Mouse (Mus musculus): ENCODE data around the gene Epor. TPM values are rescaled to one million over a fixed set of nuclear protein-coding genes. Genes with fewer than 3 reads are reported as not detected.

Gene Epor
- polyA plus RNA-seq (2014; fragmentation: Illumina TruSeq; extraction: RNeasy Lipid Tissue Mini Kit (QIAGEN cat#74804); ENCODE audit: low read depth, low replicate concordance), result not detected

DNA sequence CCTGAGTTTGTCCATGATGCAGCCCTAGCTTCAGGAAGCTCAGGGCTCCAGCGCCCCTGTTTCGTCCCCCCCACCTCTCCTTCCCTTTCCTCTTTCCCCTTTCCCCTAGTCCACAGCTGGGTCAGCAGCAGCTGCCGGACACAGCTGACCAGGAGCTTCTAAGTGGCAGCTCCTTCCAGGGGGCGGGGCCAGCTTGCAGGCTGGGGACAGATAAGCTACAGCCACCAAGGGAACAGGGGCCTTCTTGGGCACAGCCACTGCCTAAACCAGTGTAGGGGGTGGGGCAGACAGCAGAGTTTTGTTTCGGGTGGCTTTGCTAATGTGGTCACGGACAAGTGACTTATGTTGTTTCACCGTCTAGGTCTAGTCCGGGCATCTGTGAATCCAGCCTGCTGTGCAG lies at the start of gene Epor:
Gene Epor (minus strand): TSS at position 90 of the 400 bp plus-strand sequence.

DNA sequence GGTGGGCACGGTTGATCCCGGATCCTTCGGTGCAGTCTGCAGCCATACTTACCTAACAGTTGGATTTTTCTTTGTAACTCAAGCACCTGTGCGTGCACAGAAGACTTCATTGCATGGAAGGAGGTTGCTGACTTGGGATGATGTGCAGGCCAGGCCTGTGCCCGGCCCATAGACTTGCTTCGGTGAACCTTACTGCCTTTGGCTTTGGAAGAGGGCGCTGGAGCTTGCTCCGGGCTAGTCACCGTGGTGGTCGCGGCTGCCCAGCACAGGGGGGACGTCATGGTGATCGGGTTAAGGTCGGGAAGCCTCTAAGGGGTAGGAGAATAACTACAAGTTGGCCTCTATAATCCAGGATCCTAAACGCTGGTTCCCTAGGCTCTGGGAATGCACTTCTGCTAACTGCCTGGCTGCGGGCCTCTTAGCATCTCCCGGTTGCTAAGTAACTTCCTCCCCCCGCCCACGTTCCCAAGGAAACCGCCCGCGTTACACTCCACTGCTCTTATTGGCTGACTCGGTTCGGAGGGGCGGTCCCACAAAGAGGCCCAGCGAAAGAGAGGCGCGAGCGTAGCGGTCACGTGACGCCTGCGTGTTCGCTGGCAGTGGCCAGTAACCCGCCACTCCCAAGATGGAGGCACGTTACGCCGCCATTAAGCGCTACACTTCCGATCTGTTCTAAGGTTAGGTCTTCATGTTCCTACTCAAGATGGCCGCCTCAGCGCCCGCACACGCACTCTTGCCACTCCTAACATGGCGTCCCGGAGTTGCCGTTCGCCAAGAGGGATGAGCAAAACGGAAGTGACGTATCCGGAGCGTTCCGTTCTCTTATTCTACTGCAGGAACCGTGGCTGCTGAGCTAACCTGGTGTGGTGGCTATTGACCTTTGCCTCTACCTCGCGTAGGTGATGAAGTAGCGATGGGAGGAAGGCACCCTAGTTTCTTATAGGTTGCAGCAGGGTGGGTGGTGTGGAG lies 39.2 kb upstream of the Epor start, which contains the start of the genes Ccdc151 and Prkcsh:
Gene Ccdc151 (minus strand): TSS at position 441 of the 969 bp plus-strand sequence.
Gene Prkcsh (plus strand): TSS at position 613 of the 969 bp plus-strand sequence.

DNA sequence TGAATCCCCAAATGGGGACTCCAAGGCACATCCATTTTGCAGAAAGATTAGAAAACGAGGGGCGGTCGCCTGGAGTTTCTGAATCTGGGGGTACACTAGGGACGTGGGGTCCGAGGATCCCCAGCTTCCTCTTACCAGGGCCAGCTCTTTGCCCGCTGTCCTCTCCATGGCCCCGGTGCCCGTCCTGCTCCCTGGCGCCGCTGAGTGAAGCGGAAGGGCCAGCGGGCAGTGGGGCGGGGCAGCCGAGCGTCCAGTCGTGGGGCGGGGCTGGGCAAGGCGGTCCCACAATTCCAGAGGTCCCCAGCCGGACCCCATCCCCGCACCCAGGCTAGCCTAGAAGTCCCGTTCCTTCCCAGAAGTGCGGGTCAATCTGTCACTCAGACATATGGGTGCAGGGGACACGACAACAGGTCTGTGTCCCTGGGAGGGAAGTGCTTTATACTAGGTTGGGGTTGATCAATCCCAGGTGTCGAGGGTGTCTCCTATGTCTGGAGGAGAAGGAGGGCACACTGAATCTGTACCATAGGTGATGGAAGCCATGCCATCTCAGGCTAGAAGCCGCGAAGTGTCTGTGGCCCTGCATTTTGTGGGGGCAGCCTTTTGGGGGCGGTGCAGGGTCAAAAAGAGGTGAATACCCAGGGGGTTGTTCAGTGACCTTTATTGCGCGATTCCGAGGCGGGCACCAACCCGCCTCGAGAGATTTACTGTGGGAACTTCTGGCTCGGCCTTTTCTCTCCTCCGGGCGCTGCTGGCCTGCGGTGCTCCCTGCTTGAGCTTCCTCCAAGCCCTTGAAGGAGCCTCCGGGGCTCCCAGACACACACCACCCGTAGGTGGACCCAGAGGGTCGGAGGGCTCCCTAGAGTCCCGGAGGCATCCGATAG lies 26.2 kb upstream of the Epor start, which contains the start of gene Rgl3:
Gene Rgl3 (minus strand): TSS at position 217 of the 881 bp plus-strand sequence.

DNA sequence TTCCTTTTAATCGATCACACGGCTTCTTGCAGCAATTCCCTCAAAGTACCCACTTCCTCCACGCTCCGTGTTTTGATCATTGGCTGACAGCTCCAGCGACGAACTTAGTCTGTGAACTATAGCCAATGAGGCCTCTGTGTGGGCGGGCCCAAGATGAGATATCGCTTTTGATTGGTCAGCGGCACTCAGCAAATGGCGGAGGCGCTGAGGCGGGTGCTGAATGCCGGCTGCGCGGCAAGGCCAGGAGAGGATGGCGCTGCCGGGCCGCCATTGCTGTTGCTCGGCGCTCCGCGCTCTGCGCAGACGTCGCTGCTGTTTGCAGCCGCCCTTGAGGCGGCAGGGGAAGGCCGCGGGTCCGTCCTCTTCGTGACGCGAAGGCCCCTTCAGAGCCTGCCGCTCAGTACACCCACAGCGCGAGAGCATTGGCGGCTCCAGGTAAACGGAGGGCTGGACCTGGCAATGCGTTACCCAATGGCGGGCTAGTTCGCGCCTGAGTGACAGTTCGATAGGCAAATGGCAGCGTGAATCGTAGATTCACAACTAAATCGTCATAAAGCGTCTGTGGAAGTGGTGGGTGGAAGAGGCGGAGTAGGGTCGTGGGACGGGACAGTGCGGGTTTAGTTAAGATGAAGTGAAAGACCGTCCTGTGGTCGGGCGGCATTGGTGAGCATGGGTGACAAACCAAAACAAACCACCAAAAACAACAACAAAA lies 7.6 kb downstream of the Epor start, which contains the start of gene Swsap1:
Gene Swsap1 (plus strand): TSS at position 186 of the 712 bp plus-strand sequence.

DNA sequence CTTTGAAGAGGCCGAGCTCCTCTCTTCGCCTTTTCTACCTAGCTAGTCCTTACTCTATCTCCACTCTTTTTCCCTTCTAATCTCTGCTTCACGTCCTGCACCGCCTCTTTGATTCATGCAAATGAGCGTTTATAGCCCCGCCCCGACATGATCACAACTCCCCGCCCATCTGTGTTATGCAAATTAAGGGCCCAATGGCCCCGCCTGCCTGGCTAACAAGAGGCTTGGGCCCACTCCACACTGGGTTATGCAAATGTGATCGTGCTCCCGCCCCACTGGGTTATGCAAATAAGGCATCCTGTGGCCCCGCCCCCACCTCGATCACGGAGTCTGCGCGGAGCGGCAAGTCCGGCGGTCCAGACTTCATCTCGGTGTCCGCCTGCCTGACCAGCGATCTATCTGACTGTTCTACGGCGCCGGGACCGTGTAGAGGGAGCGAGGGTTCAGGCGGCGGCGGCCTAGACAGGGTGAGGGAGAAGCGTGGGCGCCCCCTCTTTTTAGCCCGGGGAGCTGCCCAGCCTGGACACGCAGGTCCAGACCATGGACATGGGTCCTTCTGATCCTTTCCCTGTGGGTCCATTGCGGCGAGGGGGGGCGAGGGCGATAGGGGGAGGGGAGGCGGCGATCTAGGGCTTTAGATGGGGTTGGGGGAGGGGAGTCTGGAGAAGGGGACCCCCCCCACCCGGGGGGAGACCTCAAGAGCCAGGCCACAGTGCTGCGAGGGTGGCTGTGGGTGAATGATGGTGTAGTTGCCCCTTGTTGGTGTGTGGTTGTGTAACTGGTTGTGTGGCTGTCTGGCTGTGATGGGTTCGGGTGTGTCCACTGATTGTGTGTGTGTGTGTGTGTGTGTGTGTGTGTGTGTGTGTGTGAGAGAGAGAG lies 26.4 kb downstream of the Epor start, which contains the start of gene Plppr2:
Gene Plppr2 (plus strand): TSS at position 342 of the 879 bp plus-strand sequence.

DNA sequence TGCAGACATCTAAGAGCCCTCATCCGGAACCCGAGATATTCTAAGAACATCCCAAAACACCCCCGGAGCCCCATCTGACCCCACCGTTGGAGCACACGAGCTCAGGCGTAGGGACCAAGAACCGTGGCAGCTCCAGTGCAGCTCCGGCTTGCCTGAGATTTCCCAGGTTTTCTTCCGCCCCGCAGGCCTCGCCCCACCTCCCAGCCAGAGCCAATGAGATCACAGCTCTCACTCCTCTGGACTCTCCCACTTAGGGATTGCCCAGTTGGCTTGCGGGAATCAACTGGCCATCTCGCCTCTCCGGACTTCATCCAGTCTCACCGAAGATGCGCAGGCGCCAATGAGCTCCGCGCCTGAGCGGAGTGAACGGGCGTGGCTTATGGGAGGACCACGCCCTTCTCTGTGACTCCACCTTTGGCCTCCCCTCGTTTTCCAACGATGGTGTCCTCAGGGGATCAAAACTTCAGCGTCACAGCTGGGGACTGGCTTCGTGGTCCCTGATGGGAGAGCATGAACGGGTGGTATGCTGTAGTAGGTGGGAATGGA lies 36.0 kb downstream of the Epor start, which contains the start of the genes Ccdc159 and Tmem205:
Gene Ccdc159 (plus strand): TSS at position 264 of the 546 bp plus-strand sequence.
Gene Tmem205 (minus strand): TSS at position 349 of the 546 bp plus-strand sequence.

DNA sequence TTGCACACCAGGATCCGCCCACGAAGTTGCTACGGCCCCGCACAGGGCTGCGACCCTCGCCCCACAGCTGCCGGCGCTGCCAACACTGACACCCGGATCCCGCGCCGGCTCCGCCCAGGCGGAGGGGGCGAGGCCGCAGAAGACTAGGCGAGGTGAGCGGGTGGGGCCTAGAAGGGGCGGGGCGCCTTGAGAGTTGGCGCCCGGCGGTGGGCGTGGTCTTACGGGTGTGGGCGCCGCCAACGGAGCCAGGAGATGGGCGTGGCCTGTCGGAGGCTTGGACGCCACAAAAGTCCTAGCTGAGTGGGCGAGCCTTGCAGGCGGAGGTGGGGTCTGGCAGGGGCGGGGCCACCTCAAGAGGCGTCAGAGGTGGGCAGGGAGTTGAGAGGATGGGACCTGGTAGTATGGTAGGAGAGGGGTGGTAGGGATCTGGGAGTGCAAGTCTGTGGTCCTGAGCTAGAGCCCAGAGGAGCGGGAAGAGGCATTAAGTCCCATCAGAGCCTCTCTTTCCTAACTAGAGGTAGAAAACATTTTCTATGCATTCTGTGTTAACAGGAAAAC lies 45.2 kb downstream of the Epor start, which contains the start of gene Rab3d:
Gene Rab3d (minus strand): TSS at position 158 of the 558 bp plus-strand sequence.

Other genes with a start within 250 kb of the Epor start
- gene Ldlr, start 240.0 kb downstream of the Epor start, polyA plus RNA-seq (2014; fragmentation: Illumina TruSeq; extraction: RNeasy Lipid Tissue Mini Kit (QIAGEN cat#74804); ENCODE audit: low read depth, low replicate concordance), result 43.0 TPM
- 6.4 TPM for gene Spc24, start 203.2 kb downstream of the Epor start, polyA plus RNA-seq (2014; fragmentation: Illumina TruSeq; extraction: RNeasy Lipid Tissue Mini Kit (QIAGEN cat#74804); ENCODE audit: low read depth, low replicate concordance)
- gene Kank2, start 164.8 kb downstream of the Epor start, polyA plus RNA-seq (2014; fragmentation: Illumina TruSeq; extraction: RNeasy Lipid Tissue Mini Kit (QIAGEN cat#74804); ENCODE audit: low read depth, low replicate concordance), result 7.5 TPM
- gene Angptl8, start 128.0 kb downstream of the Epor start, polyA plus RNA-seq (2014; fragmentation: Illumina TruSeq; extraction: RNeasy Lipid Tissue Mini Kit (QIAGEN cat#74804); ENCODE audit: low read depth, low replicate concordance), result not detected
- gene Dock6, start 110.9 kb downstream of the Epor start, polyA plus RNA-seq (2014; fragmentation: Illumina TruSeq; extraction: RNeasy Lipid Tissue Mini Kit (QIAGEN cat#74804); ENCODE audit: low read depth, low replicate concordance), result 3.8 TPM
- 1.7 TPM for gene Rab3d, start 45.3 kb downstream of the Epor start, polyA plus RNA-seq (2014; fragmentation: Illumina TruSeq; extraction: RNeasy Lipid Tissue Mini Kit (QIAGEN cat#74804); ENCODE audit: low read depth, low replicate concordance)
- 1.5 TPM for gene Ccdc159, start 36.0 kb downstream of the Epor start, polyA plus RNA-seq (2014; fragmentation: Illumina TruSeq; extraction: RNeasy Lipid Tissue Mini Kit (QIAGEN cat#74804); ENCODE audit: low read depth, low replicate concordance)
- gene Tmem205, start 36.0 kb downstream of the Epor start, polyA plus RNA-seq (2014; fragmentation: Illumina TruSeq; extraction: RNeasy Lipid Tissue Mini Kit (QIAGEN cat#74804); ENCODE audit: low read depth, low replicate concordance), result 32.3 TPM
- 0.32 TPM for gene Plppr2, start 26.5 kb downstream of the Epor start, polyA plus RNA-seq (2014; fragmentation: Illumina TruSeq; extraction: RNeasy Lipid Tissue Mini Kit (QIAGEN cat#74804); ENCODE audit: low read depth, low replicate concordance)
- gene Swsap1, start 7.8 kb downstream of the Epor start, polyA plus RNA-seq (2014; fragmentation: Illumina TruSeq; extraction: RNeasy Lipid Tissue Mini Kit (QIAGEN cat#74804); ENCODE audit: low read depth, low replicate concordance), result 3.7 TPM
- gene Rgl3, start 25.9 kb upstream of the Epor start, polyA plus RNA-seq (2014; fragmentation: Illumina TruSeq; extraction: RNeasy Lipid Tissue Mini Kit (QIAGEN cat#74804); ENCODE audit: low read depth, low replicate concordance), result 3.0 TPM
- not detected for gene Ccdc151, start 39.1 kb upstream of the Epor start, polyA plus RNA-seq (2014; fragmentation: Illumina TruSeq; extraction: RNeasy Lipid Tissue Mini Kit (QIAGEN cat#74804); ENCODE audit: low read depth, low replicate concordance)
- gene Prkcsh, start 39.3 kb upstream of the Epor start, polyA plus RNA-seq (2014; fragmentation: Illumina TruSeq; extraction: RNeasy Lipid Tissue Mini Kit (QIAGEN cat#74804); ENCODE audit: low read depth, low replicate concordance), result 9.6 TPM
- not detected for gene Elavl3, start 88.5 kb upstream of the Epor start, polyA plus RNA-seq (2014; fragmentation: Illumina TruSeq; extraction: RNeasy Lipid Tissue Mini Kit (QIAGEN cat#74804); ENCODE audit: low read depth, low replicate concordance)
- not detected for gene Gm49318, start 107.8 kb upstream of the Epor start, polyA plus RNA-seq (2014; fragmentation: Illumina TruSeq; extraction: RNeasy Lipid Tissue Mini Kit (QIAGEN cat#74804); ENCODE audit: low read depth, low replicate concordance)
- gene Zfp653, start 107.9 kb upstream of the Epor start, polyA plus RNA-seq (2014; fragmentation: Illumina TruSeq; extraction: RNeasy Lipid Tissue Mini Kit (QIAGEN cat#74804); ENCODE audit: low read depth, low replicate concordance), result 0.16 TPM
- gene Ecsit, start 121.9 kb upstream of the Epor start, polyA plus RNA-seq (2014; fragmentation: Illumina TruSeq; extraction: RNeasy Lipid Tissue Mini Kit (QIAGEN cat#74804); ENCODE audit: low read depth, low replicate concordance), result 8.2 TPM
- 0.50 TPM for gene Cnn1, start 135.7 kb upstream of the Epor start, polyA plus RNA-seq (2014; fragmentation: Illumina TruSeq; extraction: RNeasy Lipid Tissue Mini Kit (QIAGEN cat#74804); ENCODE audit: low read depth, low replicate concordance)
- gene Elof1, start 153.7 kb upstream of the Epor start, polyA plus RNA-seq (2014; fragmentation: Illumina TruSeq; extraction: RNeasy Lipid Tissue Mini Kit (QIAGEN cat#74804); ENCODE audit: low read depth, low replicate concordance), result 9.1 TPM
- 14.5 TPM for gene Acp5, start 172.2 kb upstream of the Epor start, polyA plus RNA-seq (2014; fragmentation: Illumina TruSeq; extraction: RNeasy Lipid Tissue Mini Kit (QIAGEN cat#74804); ENCODE audit: low read depth, low replicate concordance)
- gene Pigyl, start 193.3 kb upstream of the Epor start, polyA plus RNA-seq (2014; fragmentation: Illumina TruSeq; extraction: RNeasy Lipid Tissue Mini Kit (QIAGEN cat#74804); ENCODE audit: low read depth, low replicate concordance), result 5.8 TPM
- 0.21 TPM for gene Zfp872, start 224.6 kb upstream of the Epor start, polyA plus RNA-seq (2014; fragmentation: Illumina TruSeq; extraction: RNeasy Lipid Tissue Mini Kit (QIAGEN cat#74804); ENCODE audit: low read depth, low replicate concordance)